Mouse (Mus musculus): ENCODE results near the gene Inafm1. TPM values are rescaled to one million over a fixed set of nuclear protein-coding genes. Genes with fewer than 3 reads are reported as not detected.
A peak's percentile ranks its signal among the peaks of the same experiment; 100 is the strongest.

The Inafm1 gene
- polyA plus RNA-seq, 1 experiment from 2014 or later, result 20.1 TPM

DNA sequence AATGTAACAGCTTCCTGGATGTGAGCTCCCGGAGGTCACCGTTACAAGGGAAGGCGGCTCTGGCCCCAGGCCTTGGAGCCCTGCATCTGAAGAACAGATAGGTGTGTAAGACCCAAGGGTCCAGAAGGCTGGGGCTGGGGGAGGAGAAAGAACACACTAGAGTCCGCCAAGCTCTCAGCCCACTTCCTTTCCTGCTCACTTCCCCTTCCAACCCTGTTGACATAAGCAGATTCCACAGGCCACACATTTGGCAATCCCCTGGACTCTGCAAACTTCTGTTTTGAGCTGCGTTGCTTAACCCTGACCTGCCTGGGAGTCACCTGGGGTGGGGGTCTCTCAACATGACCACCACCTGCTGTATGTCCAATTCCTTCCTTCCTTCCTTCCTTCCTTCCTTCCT is 29.4 kb downstream of the Inafm1 start, which contains the start of gene C5ar2:
Gene C5ar2, minus strand, starts transcription at position 88 of the 400 bp plus-strand sequence.
- ATAC-seq (peak; percentile 77), DNase-seq (ENCODE audit: low spot score) (peak; percentile 79)
- no peak for TF ChIP-seq CTCF (IDR thresholded peaks at IDR 0.05)
- no peak for TF ChIP-seq EP300 (IDR thresholded peaks at IDR 0.05)
- Histone ChIP-seq H3K36me3 (ENCODE audit: insufficient read depth, low read length) (no peaks in the 10 kb centered on the region), H3K4me2 (replicated peaks; ENCODE audit: low read depth, low read length) (0 out of 2 replicates have a peak within 1 kb of the TSS, but pooled peaks have one; percentile 8), H3K4me1 (ENCODE audit: insufficient read depth, low read depth, low read length) (peaks cover 6% of the 10 kb centered on the region; the same call in 1 of the 2 replicates), H3K9ac (replicated peaks; ENCODE audit: low read depth) (no peak within 1 kb of the TSS), H3K27ac (ENCODE audit: low read length) (peak within 1 kb of the TSS; percentile 52; the same call in 1 of the 2 replicates), H3K27me3 (replicated peaks; ENCODE audit: insufficient read depth, low read length) (no peaks in the 10 kb centered on the region), H3K4me3 (ENCODE audit: low read depth, low read length) (no peak within 1 kb of the TSS), H3K9me3 (ENCODE audit: low read length) (no peaks in the 10 kb centered on the region)
- WGBS, result 31% methylated on average over 5 of the region's 5 CpGs

DNA sequence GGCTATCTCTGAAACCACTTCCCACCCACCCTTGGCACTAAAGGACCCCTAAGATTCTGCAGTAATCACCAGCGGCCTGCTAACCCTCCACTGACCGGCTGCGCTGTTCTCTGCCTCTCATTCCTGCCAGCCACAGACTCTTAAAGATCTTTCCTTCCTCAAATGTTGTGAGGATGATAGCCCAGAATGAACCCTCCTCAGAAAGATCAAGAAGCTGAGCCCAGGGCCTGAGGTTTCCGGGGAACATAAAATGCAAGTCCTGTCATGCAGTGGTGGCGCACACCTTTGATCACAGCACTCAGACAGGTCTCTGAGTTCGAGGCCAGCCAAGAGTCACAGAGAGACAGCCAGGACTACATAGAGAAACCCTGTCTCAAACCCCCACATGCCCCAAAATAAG is 31.2 kb downstream of the Inafm1 start:
- no peak overlapping the region for H3K9ac ChIP-seq (replicated peaks; ENCODE audit: low read depth)
- DNase-seq (ENCODE audit: low spot score), result no peak
- 77% methylated on average over 6 of the region's 6 CpGs for WGBS
- no peak for TF ChIP-seq CTCF (IDR thresholded peaks at IDR 0.05)
- no peaks in the 10 kb centered on the region for H3K36me3 ChIP-seq (ENCODE audit: insufficient read depth, low read length)
- no peak for ATAC-seq
- peaks cover 6% of the 10 kb centered on the region; the same call in 1 of the 2 replicates for H3K4me1 ChIP-seq (ENCODE audit: insufficient read depth, low read depth, low read length)
- no peaks in the 10 kb centered on the region for H3K9me3 ChIP-seq (ENCODE audit: low read length)
- H3K4me2 ChIP-seq (replicated peaks; ENCODE audit: low read depth, low read length), result no peak overlapping the region
- no peak overlapping the region for H3K4me3 ChIP-seq (ENCODE audit: low read depth, low read length)
- no peaks in the 10 kb centered on the region for H3K27me3 ChIP-seq (replicated peaks; ENCODE audit: insufficient read depth, low read length)
- no peak overlapping the region for H3K27ac ChIP-seq (ENCODE audit: low read length)

DNA sequence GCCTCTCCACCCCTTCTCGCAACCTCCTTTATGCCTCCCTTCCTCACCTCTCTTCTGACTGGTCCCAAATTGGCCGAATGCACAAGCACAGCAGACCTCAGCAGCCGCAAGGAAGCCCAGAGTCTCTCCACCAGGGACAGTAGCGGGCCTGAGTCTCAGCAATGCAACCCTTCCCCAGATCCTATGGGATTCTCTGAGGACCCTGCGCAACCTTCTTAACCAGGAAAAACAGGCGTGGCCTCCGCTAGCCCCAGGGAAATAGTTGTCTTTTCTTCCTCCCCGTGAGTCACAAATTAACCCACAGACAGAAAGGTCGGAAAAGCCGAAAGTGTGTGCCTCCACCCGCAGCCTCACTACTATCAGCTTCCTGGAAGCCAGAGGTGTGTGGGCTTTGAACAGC is 31.6 kb downstream of the Inafm1 start:
- DNase-seq (ENCODE audit: low spot score) (no peak), ATAC-seq (no peak)
- WGBS, result 54% methylated on average over 11 of the region's 11 CpGs
- Histone ChIP-seq H3K4me2 (replicated peaks; ENCODE audit: low read depth, low read length) (no peak overlapping the region), H3K36me3 (ENCODE audit: insufficient read depth, low read length) (no peaks in the 10 kb centered on the region), H3K4me3 (ENCODE audit: low read depth, low read length) (no peak overlapping the region), H3K27ac (ENCODE audit: low read length) (no peak overlapping the region), H3K9me3 (ENCODE audit: low read length) (no peaks in the 10 kb centered on the region), H3K9ac (replicated peaks; ENCODE audit: low read depth) (no peak overlapping the region), H3K4me1 (ENCODE audit: insufficient read depth, low read depth, low read length) (peaks cover 6% of the 10 kb centered on the region; the same call in 1 of the 2 replicates), H3K27me3 (replicated peaks; ENCODE audit: insufficient read depth, low read length) (no peaks in the 10 kb centered on the region)
- TF ChIP-seq CTCF (IDR thresholded peaks at IDR 0.05), result peak; percentile 7; the same call in 1 of the 2 replicates
- no peak for TF ChIP-seq EP300 (IDR thresholded peaks at IDR 0.05)

DNA sequence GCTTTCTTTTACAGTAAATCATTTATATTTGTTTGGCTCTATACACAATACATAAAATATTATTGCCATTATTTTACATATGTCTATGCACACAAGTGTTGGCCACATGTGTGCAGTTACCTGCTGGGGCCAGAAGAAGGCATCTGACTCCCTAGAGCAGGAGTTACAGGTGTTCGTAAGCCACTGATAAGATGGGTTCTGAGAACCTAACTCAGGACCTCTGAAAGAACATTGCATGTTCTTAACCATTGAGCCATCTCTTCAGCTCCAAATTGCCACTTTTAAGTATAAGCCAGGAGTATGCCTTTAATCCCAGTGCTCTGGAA is 32.5 kb downstream of the Inafm1 start:
- H3K4me2 ChIP-seq (replicated peaks; ENCODE audit: low read depth, low read length), result no peak overlapping the region
- H3K27ac ChIP-seq (ENCODE audit: low read length), result no peak overlapping the region
- no peak overlapping the region for H3K4me3 ChIP-seq (ENCODE audit: low read depth, low read length)
- no peak overlapping the region for H3K9ac ChIP-seq (replicated peaks; ENCODE audit: low read depth)
- ATAC-seq (no peak), DNase-seq (ENCODE audit: low spot score) (no peak)
- no peaks in the 10 kb centered on the region for H3K9me3 ChIP-seq (ENCODE audit: low read length)
- no peaks in the 10 kb centered on the region for H3K36me3 ChIP-seq (ENCODE audit: insufficient read depth, low read length)
- TF ChIP-seq EP300 (IDR thresholded peaks at IDR 0.05) (no peak), CTCF (IDR thresholded peaks at IDR 0.05) (no peak)
- H3K27me3 ChIP-seq (replicated peaks; ENCODE audit: insufficient read depth, low read length), result no peaks in the 10 kb centered on the region
- peaks cover 6% of the 10 kb centered on the region; the same call in 1 of the 2 replicates for H3K4me1 ChIP-seq (ENCODE audit: insufficient read depth, low read depth, low read length)
- 70% methylated on average over 1 of the region's 1 CpGs for WGBS

DNA sequence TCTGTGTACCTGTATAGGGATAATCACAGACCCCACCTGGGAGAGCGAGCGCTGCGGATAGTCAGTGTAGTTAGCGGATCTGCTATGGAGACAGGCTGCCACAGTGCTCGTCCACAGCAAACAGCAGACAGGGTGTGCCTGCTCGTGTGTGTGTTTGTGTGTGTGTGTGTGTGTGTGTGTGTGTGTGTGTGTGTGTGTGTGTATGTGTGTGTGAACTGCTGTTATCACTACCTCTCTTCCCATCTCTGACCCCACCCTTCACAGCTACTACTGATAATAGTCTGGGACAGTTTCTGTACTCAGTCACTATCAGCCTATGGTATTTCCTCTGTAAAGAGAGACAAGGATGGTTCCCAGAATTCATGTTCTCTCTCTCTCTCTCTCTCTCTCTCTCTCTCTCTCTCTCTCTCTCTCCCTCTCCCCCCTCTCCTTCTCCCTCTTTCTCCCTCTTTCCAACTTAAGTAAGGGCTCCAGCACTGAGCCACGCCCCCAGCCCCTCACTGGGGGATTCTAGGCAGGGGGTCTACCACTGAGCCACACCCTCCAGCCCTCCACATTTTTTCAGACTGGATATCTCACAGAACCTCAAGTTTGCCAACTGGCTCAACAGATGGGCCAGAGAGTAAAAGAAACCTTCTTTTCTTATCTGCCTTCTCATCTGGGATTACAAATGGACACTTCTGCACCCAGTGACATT is 33.0 kb downstream of the Inafm1 start:
- Histone ChIP-seq H3K4me2 (replicated peaks; ENCODE audit: low read depth, low read length) (no peak overlapping the region), H3K9me3 (ENCODE audit: low read length) (no peaks in the 10 kb centered on the region), H3K27me3 (replicated peaks; ENCODE audit: insufficient read depth, low read length) (no peaks in the 10 kb centered on the region), H3K9ac (replicated peaks; ENCODE audit: low read depth) (no peak overlapping the region), H3K4me1 (ENCODE audit: insufficient read depth, low read depth, low read length) (peaks cover 6% of the 10 kb centered on the region; the same call in 1 of the 2 replicates), H3K27ac (ENCODE audit: low read length) (0 out of 2 replicates have a peak overlapping the region, but pooled peaks have one; percentile 5), H3K36me3 (ENCODE audit: insufficient read depth, low read length) (no peaks in the 10 kb centered on the region), H3K4me3 (ENCODE audit: low read depth, low read length) (no peak overlapping the region)
- WGBS, result 62% methylated on average over 7 of the region's 7 CpGs
- TF ChIP-seq EP300 (IDR thresholded peaks at IDR 0.05) (no peak), CTCF (IDR thresholded peaks at IDR 0.05) (no peak)
- ATAC-seq (no peak), DNase-seq (ENCODE audit: low spot score) (no peak)

DNA sequence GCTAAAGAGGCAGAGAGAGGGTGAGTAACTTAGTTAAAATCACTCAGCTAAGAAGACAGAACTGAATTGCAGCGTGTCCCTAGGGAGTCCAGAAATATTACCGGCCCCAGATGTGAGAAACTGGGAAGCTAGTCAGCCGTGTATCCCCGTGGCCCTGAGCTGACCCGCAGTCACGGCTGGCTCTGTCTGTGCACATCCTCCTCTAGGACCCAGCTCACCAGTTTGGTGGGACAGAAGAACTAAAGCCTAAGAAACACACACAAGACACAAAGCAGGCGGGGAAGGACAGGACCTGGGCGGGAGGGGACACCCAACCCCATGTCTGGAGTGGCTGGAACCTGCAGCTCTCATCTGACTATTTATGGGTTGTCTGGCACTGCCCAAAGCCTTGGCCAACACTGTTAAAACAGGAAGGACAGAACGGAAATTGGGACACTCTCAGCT is 33.8 kb downstream of the Inafm1 start:
- Histone ChIP-seq H3K4me1 (ENCODE audit: insufficient read depth, low read depth, low read length) (peaks cover 6% of the 10 kb centered on the region; the same call in 1 of the 2 replicates), H3K27me3 (replicated peaks; ENCODE audit: insufficient read depth, low read length) (no peaks in the 10 kb centered on the region), H3K36me3 (ENCODE audit: insufficient read depth, low read length) (no peaks in the 10 kb centered on the region), H3K4me3 (ENCODE audit: low read depth, low read length) (no peak overlapping the region), H3K27ac (ENCODE audit: low read length) (no peak overlapping the region), H3K9ac (replicated peaks; ENCODE audit: low read depth) (no peak overlapping the region), H3K4me2 (replicated peaks; ENCODE audit: low read depth, low read length) (no peak overlapping the region), H3K9me3 (ENCODE audit: low read length) (no peaks in the 10 kb centered on the region)
- no peak for TF ChIP-seq CTCF (IDR thresholded peaks at IDR 0.05)
- no peak for TF ChIP-seq EP300 (IDR thresholded peaks at IDR 0.05)
- DNase-seq (ENCODE audit: low spot score) (peak; percentile 58), ATAC-seq (peak; percentile 56)
- 52% methylated on average over 9 of the region's 9 CpGs for WGBS
